Mouse (Mus musculus): ENCODE measurements around the gene Ano2. TPM values are rescaled to one million over a fixed set of nuclear protein-coding genes. Genes with fewer than 3 reads are reported as not detected.

The Ano2 gene
- polyA plus RNA-seq, 1 experiment from 2014 or later, result 0.27 TPM

Other genes with a start within 250 kb of the Ano2 start
- 116 and 118 TPM in 2 replicates for gene Cd9, start 195.6 kb upstream of the Ano2 start, polyA plus RNA-seq (2014; fragmentation: Nextera tagmentation; extraction: Ambion mirVana)
- gene Vwf, start 143.6 kb upstream of the Ano2 start, polyA plus RNA-seq (2014; fragmentation: Nextera tagmentation; extraction: Ambion mirVana), result 2.4 and 5.2 TPM in 2 replicates